Mouse (Mus musculus): ENCODE measurements around the gene Cd4. TPM values are rescaled to one million over a fixed set of nuclear protein-coding genes. Genes with fewer than 3 reads are reported as not detected.
"Not testable (repeated sequence)": the region's sequence is repeated elsewhere in the genome, so short reads cannot be mapped to it uniquely, and the experiment has no call there.

Cd4 gene
- polyA plus RNA-seq, 1 experiment from 2014 or later = 0.15 TPM

GRCm38 (mm10) chr6:124831199-124831598 lies 56.8 kb downstream of the Cd4 start:
- peaks cover 37% of the 10 kb centered on the region for H3K4me1 ChIP-seq
- not testable (repeated sequence) for H3K27me3 ChIP-seq; H3K9me3 ChIP-seq; H3K36me3 ChIP-seq; H3K27ac ChIP-seq (replicated peaks); ATAC-seq (replicated peaks)
- peak overlapping the region; percentile 68 for H3K4me3 ChIP-seq
- H3K9ac ChIP-seq (replicated peaks) = 0 out of 2 replicates have a peak overlapping the region, but pooled peaks have one; percentile 22
- peak overlapping the region; percentile 74 for H3K4me2 ChIP-seq (replicated peaks)
- WGBS = 87% methylated on average over 4 of the region's 4 CpGs

- Histone ChIP-seq H3K4me1 (peaks cover 37% of the 10 kb centered on the region), H3K36me3 (peaks cover 19% of the 10 kb centered on the region)
- peak; percentile 91 for ATAC-seq (replicated peaks)
These were observed 58.0 kb downstream of the Cd4 start for GRCm38 (mm10) chr6:124829799-124830700.

GRCm38 (mm10) chr6:124828868-124829798 lies 58.9 kb downstream of the Cd4 start, which contains the start of the genes Usp5 and Cdca3:
TSS of gene Usp5 (minus strand) at chr6:124829484.
TSS of gene Cdca3 (plus strand) at chr6:124829547.
- H3K4me1 ChIP-seq = peaks cover 37% of the 10 kb centered on the region
- H3K4me3 ChIP-seq = peak within 1 kb of the TSS; percentile 68
- WGBS = under 1% methylated on average over 55 of the region's 55 CpGs
- ATAC-seq (replicated peaks) = peak; percentile 96
- H3K9ac ChIP-seq (replicated peaks) = peak within 1 kb of the TSS; percentile 65
- H3K27ac ChIP-seq (replicated peaks) = peak within 1 kb of the TSS; percentile 95
- peak within 1 kb of the TSS; percentile 76 for H3K4me2 ChIP-seq (replicated peaks)
- peaks cover 28% of the 10 kb centered on the region for H3K36me3 ChIP-seq
- no peaks in the 10 kb centered on the region for H3K9me3 ChIP-seq
- no peaks in the 10 kb centered on the region for H3K27me3 ChIP-seq

More at GRCm38 (mm10) chr6:124829799-124830700, 58.0 kb downstream of the Cd4 start:
- Histone ChIP-seq H3K4me2 (replicated peaks) (peak overlapping the region; percentile 74), H3K9ac (replicated peaks) (peak overlapping the region; percentile 65), H3K27me3 (no peaks in the 10 kb centered on the region), H3K9me3 (no peaks in the 10 kb centered on the region), H3K27ac (replicated peaks) (peak overlapping the region; percentile 95), H3K4me3 (peak overlapping the region; percentile 68)
- WGBS = under 1% methylated on average over 38 of the region's 38 CpGs

- Histone ChIP-seq H3K9me3 (no peaks in the 10 kb centered on the region), H3K27ac (replicated peaks) (peak overlapping the region; percentile 77), H3K27me3 (no peaks in the 10 kb centered on the region), H3K9ac (replicated peaks) (peak overlapping the region; percentile 60), H3K4me3 (peak overlapping the region; percentile 68), H3K4me1 (peaks cover 35% of the 10 kb centered on the region), H3K36me3 (peaks cover 38% of the 10 kb centered on the region), H3K4me2 (replicated peaks) (peak overlapping the region; percentile 76)
- no peak for ATAC-seq (replicated peaks)
- 22% methylated on average over 10 of the region's 10 CpGs for WGBS
These were observed 59.9 kb downstream of the Cd4 start for GRCm38 (mm10) chr6:124828101-124828592.

- no peak for ATAC-seq (replicated peaks)
- H3K36me3 ChIP-seq = peaks cover 93% of the 10 kb centered on the region
- H3K4me2 ChIP-seq (replicated peaks) = no peak overlapping the region
- H3K27me3 ChIP-seq = no peaks in the 10 kb centered on the region
- H3K4me1 ChIP-seq = no peaks in the 10 kb centered on the region
- WGBS = 95% methylated on average over 4 of the region's 4 CpGs
- H3K4me3 ChIP-seq = no peak overlapping the region
- H3K9ac ChIP-seq (replicated peaks) = no peak overlapping the region
- H3K9me3 ChIP-seq = no peaks in the 10 kb centered on the region
- no peak overlapping the region for H3K27ac ChIP-seq (replicated peaks)
These were observed 66.0 kb downstream of the Cd4 start for GRCm38 (mm10) chr6:124822049-124822448.

- no peak overlapping the region for H3K4me2 ChIP-seq (replicated peaks)
- no peaks in the 10 kb centered on the region for H3K4me1 ChIP-seq
- no peaks in the 10 kb centered on the region for H3K27me3 ChIP-seq
- peaks cover 97% of the 10 kb centered on the region for H3K36me3 ChIP-seq
- H3K9ac ChIP-seq (replicated peaks) = no peak overlapping the region
- WGBS = 96% methylated on average over 5 of the region's 5 CpGs
- H3K27ac ChIP-seq (replicated peaks) = no peak overlapping the region
- H3K9me3 ChIP-seq = no peaks in the 10 kb centered on the region
- ATAC-seq (replicated peaks) = no peak
- no peak overlapping the region for H3K4me3 ChIP-seq
These were observed 67.1 kb downstream of the Cd4 start for GRCm38 (mm10) chr6:124820891-124821290.

GRCm38 (mm10) chr6:124817971-124818370 lies 70.0 kb downstream of the Cd4 start:
- no peak for ATAC-seq (replicated peaks)
- Histone ChIP-seq H3K36me3 (peaks cover 67% of the 10 kb centered on the region), H3K4me1 (peaks cover 15% of the 10 kb centered on the region), H3K4me2 (replicated peaks) (no peak overlapping the region), H3K9me3 (no peaks in the 10 kb centered on the region), H3K4me3 (no peak overlapping the region), H3K27me3 (no peaks in the 10 kb centered on the region), H3K9ac (replicated peaks) (no peak overlapping the region), H3K27ac (replicated peaks) (no peak overlapping the region)
- 93% methylated on average over 8 of the region's 8 CpGs for WGBS

GRCm38 (mm10) chr6:124817563-124817962 lies 70.5 kb downstream of the Cd4 start:
- 94% methylated on average over 8 of the region's 8 CpGs for WGBS
- no peaks in the 10 kb centered on the region for H3K9me3 ChIP-seq
- no peak overlapping the region for H3K9ac ChIP-seq (replicated peaks)
- H3K27me3 ChIP-seq = no peaks in the 10 kb centered on the region
- H3K4me1 ChIP-seq = peaks cover 19% of the 10 kb centered on the region
- no peak overlapping the region for H3K4me2 ChIP-seq (replicated peaks)
- no peak for ATAC-seq (replicated peaks)
- peaks cover 63% of the 10 kb centered on the region for H3K36me3 ChIP-seq
- no peak overlapping the region for H3K4me3 ChIP-seq
- H3K27ac ChIP-seq (replicated peaks) = no peak overlapping the region

- Histone ChIP-seq H3K27ac (replicated peaks) (no peak overlapping the region), H3K4me3 (no peak overlapping the region), H3K27me3 (no peaks in the 10 kb centered on the region), H3K4me2 (replicated peaks) (no peak overlapping the region), H3K9me3 (no peaks in the 10 kb centered on the region), H3K36me3 (peaks cover 59% of the 10 kb centered on the region), H3K9ac (replicated peaks) (no peak overlapping the region), H3K4me1 (peaks cover 23% of the 10 kb centered on the region)
- no peak for ATAC-seq (replicated peaks)
- 93% methylated on average over 11 of the region's 11 CpGs for WGBS
These were observed 70.9 kb downstream of the Cd4 start for GRCm38 (mm10) chr6:124817125-124817524.

GRCm38 (mm10) chr6:124816611-124817010 lies 71.4 kb downstream of the Cd4 start:
- no peak for ATAC-seq (replicated peaks)
- H3K36me3 ChIP-seq = peaks cover 54% of the 10 kb centered on the region
- H3K4me3 ChIP-seq = no peak overlapping the region
- peaks cover 28% of the 10 kb centered on the region for H3K4me1 ChIP-seq
- no peaks in the 10 kb centered on the region for H3K27me3 ChIP-seq
- H3K9ac ChIP-seq (replicated peaks) = no peak overlapping the region
- H3K9me3 ChIP-seq = no peaks in the 10 kb centered on the region
- no peak overlapping the region for H3K27ac ChIP-seq (replicated peaks)
- WGBS = 92% methylated on average over 4 of the region's 4 CpGs
- H3K4me2 ChIP-seq (replicated peaks) = no peak overlapping the region

- no peaks in the 10 kb centered on the region for H3K27me3 ChIP-seq
- no peaks in the 10 kb centered on the region for H3K9me3 ChIP-seq
- no peak overlapping the region for H3K4me3 ChIP-seq
- H3K36me3 ChIP-seq = peaks cover 39% of the 10 kb centered on the region
- no peak for ATAC-seq (replicated peaks)
- WGBS = 66% methylated on average over 9 of the region's 9 CpGs
- no peak overlapping the region for H3K27ac ChIP-seq (replicated peaks)
- H3K9ac ChIP-seq (replicated peaks) = no peak overlapping the region
- peaks cover 32% of the 10 kb centered on the region for H3K4me1 ChIP-seq
- no peak overlapping the region for H3K4me2 ChIP-seq (replicated peaks)
These were observed 72.9 kb downstream of the Cd4 start for GRCm38 (mm10) chr6:124814858-124815774.

Data from forebrain, embryonic 15.5 days (tissue).